Mouse (Mus musculus): ENCODE measurements around the gene Lrrc8d. TPM values are rescaled to one million over a fixed set of nuclear protein-coding genes. Genes with fewer than 3 reads are reported as not detected.
A peak's percentile ranks its signal among the peaks of the same experiment; 100 is the strongest.

Lrrc8d gene
- total and polyA plus RNA-seq, 3 experiments: 11.4 to 258 (median 21.9) TPM

- no peak; the same call in 1 of the 2 replicates for TF ChIP-seq CHD1 (IDR thresholded peaks at IDR 0.05; ENCODE audit: low read depth, low read length)
- TF ChIP-seq ETS1 (IDR thresholded peaks at IDR 0.05; ENCODE audit: low read depth, low read length): peak; percentile 61
- TF ChIP-seq RAD21 (IDR thresholded peaks at IDR 0.05; ENCODE audit: low read depth, low read length): no peak
- peak; percentile 89 for TF ChIP-seq USF1 (IDR thresholded peaks at IDR 0.05; ENCODE audit: low read depth, low read length)
- TF ChIP-seq NELFE (IDR thresholded peaks at IDR 0.05; ENCODE audit: low read depth, low read length): peak; percentile 53
- TF ChIP-seq MAFK (IDR thresholded peaks at IDR 0.05; ENCODE audit: borderline replicate concordance, low read depth, low read length): no peak
These were observed at the start of gene Lrrc8d (continued) for GRCm38 (mm10) chr5:105699141-105700069.

GRCm38 (mm10) chr5:105650728-105651479, 48.9 kb upstream of the Lrrc8d start:
- Histone ChIP-seq H3K27me3 (ENCODE audit: control insufficient read depth in 1 of 2, insufficient read depth in 2 of 2, low read length in 2 of 2) (no peaks in the 10 kb centered on the region), H3K4me1 (ENCODE audit: control insufficient read depth in 1 of 2, insufficient read depth in 2 of 2, low read length in 2 of 2) (peaks cover 8 to 38% of the 10 kb centered on the region in 2 experiments), H3K36me3 (ENCODE audit: control insufficient read depth in 1 of 2, insufficient read depth in 2 of 2, low read length in 2 of 2) (peaks cover 0 to 14% of the 10 kb centered on the region in 2 experiments; a peak in 2 of 4 replicates), H3K9me3 (replicated peaks; ENCODE audit: insufficient read depth, low read length) (no peaks in the 10 kb centered on the region), H3K79me2 (ENCODE audit: control insufficient read depth, insufficient read depth, low read length, poor library complexity) (no peaks in the 10 kb centered on the region), H3K27ac (ENCODE audit: control insufficient read depth, low read depth, low read length) (peak overlapping the region; percentile 89), H3K4me3 (ENCODE audit: control insufficient read depth in 1 of 2, insufficient read depth in 1 of 2, low read depth in 2 of 2, low read length in 2 of 2) (peak overlapping the region; percentile 60 to 65), H3K9ac (ENCODE audit: control insufficient read depth, low read depth, low read length, poor library complexity, severe bottlenecking) (peak overlapping the region; percentile 72)
- DNase-seq (ENCODE audit: low read depth, low spot score): peak; percentile 89
- no peak for TF ChIP-seq CHD2 (IDR thresholded peaks at IDR 0.05; ENCODE audit: low read length)
- peak; percentile 77 for TF ChIP-seq GATA1 (IDR thresholded peaks at IDR 0.05; ENCODE audit: low read depth, low read length)
- TF ChIP-seq KAT2A (conservative IDR thresholded peaks at IDR 0.05; ENCODE audit: low read depth, low read length): no peak
- TF ChIP-seq JUND (IDR thresholded peaks at IDR 0.05; ENCODE audit: low read depth, low read length): no peak
- no peak for TF ChIP-seq RAD21 (IDR thresholded peaks at IDR 0.05; ENCODE audit: low read depth, low read length)
- TF ChIP-seq ZKSCAN1 (IDR thresholded peaks at IDR 0.05; ENCODE audit: low read depth, low read length): no peak
- peak; percentile 63 for TF ChIP-seq MYC (IDR thresholded peaks at IDR 0.05; ENCODE audit: low read depth, low read length)
- 0 out of 2 replicates have a peak, but pooled peaks have one; percentile 23 for TF ChIP-seq TCF12 (IDR thresholded peaks at IDR 0.05; ENCODE audit: low read depth, low read length)
- TF ChIP-seq RCOR1 (IDR thresholded peaks at IDR 0.05; ENCODE audit: low read depth, low read length): 0 out of 2 replicates have a peak, but pooled peaks have one; percentile 46
- no peak for TF ChIP-seq USF1 (IDR thresholded peaks at IDR 0.05; ENCODE audit: low read depth, low read length)
- peak; percentile 72 for TF ChIP-seq ELF1 (IDR thresholded peaks at IDR 0.05; ENCODE audit: low read depth, low read length)
- peak; percentile 75 for TF ChIP-seq TBP (IDR thresholded peaks at IDR 0.05; ENCODE audit: low read depth, low read length)
- TF ChIP-seq MEF2A (IDR thresholded peaks at IDR 0.05; ENCODE audit: extremely low read depth, insufficient replicate concordance, low read depth, low read length, poor library complexity, severe bottlenecking): peak; percentile 69; the same call in 1 of the 2 replicates
- TF ChIP-seq SIN3A (IDR thresholded peaks at IDR 0.05; ENCODE audit: low read length): peak; percentile 53
- TF ChIP-seq ZC3H11A (IDR thresholded peaks at IDR 0.05; ENCODE audit: low read depth, low read length): no peak
- no peak for TF ChIP-seq GABPA (IDR thresholded peaks at IDR 0.05; ENCODE audit: low read depth, low read length)
- TF ChIP-seq EP300 (IDR thresholded peaks at IDR 0.05; ENCODE audit: low read depth in 1 of 2, low read length in 2 of 2): peak; percentile 70 to 79
- TF ChIP-seq POLR2A (IDR thresholded peaks at IDR 0.05; ENCODE audit: control insufficient read depth in 1 of 2, insufficient read depth in 1 of 2, low read depth in 1 of 2, low read length in 2 of 2, poor library complexity in 1 of 2): peak; percentile 48 to 73; a peak in 3 of 4 replicates
- no peak for TF ChIP-seq SMC3 (IDR thresholded peaks at IDR 0.05; ENCODE audit: low read depth, low read length)
- TF ChIP-seq E2F4 (IDR thresholded peaks at IDR 0.05; ENCODE audit: borderline replicate concordance, low read depth, low read length): no peak
- TF ChIP-seq UBTF (IDR thresholded peaks at IDR 0.05; ENCODE audit: borderline replicate concordance, insufficient read depth, low read depth, low read length): no peak
- no peak for TF ChIP-seq USF2 (IDR thresholded peaks at IDR 0.05; ENCODE audit: borderline replicate concordance in 1 of 2, insufficient read depth in 1 of 2, low read depth in 1 of 2, low read length in 2 of 2)
- peak; percentile 54; the same call in 1 of the 2 replicates for TF ChIP-seq HCFC1 (IDR thresholded peaks at IDR 0.05; ENCODE audit: low read depth, low read length)
- TF ChIP-seq MAZ (IDR thresholded peaks at IDR 0.05; ENCODE audit: low read depth, low read length): no peak
- TF ChIP-seq NELFE (IDR thresholded peaks at IDR 0.05; ENCODE audit: low read depth, low read length): peak; percentile 40; the same call in 1 of the 2 replicates
- no peak for TF ChIP-seq MAFK (IDR thresholded peaks at IDR 0.05; ENCODE audit: borderline replicate concordance, low read depth, low read length)
- TF ChIP-seq ZNF384 (IDR thresholded peaks at IDR 0.05; ENCODE audit: low read depth, low read length): peak; percentile 77
- TF ChIP-seq ETS1 (IDR thresholded peaks at IDR 0.05; ENCODE audit: low read depth, low read length): peak; percentile 73
- peak; percentile 37; the same call in 1 of the 2 replicates for TF ChIP-seq MAX (IDR thresholded peaks at IDR 0.05; ENCODE audit: low read length)

Data from MEL (cell line).